Mouse (Mus musculus): ENCODE results near the gene Mark2. TPM values are rescaled to one million over a fixed set of nuclear protein-coding genes. Genes with fewer than 3 reads are reported as not detected.

Mark2 gene
- polyA plus RNA-seq, 1 experiment from 2014 or later, result 44.9 TPM

GRCm38 (mm10) chr19:7316822-7317221 is 24.8 kb downstream of the Mark2 start:
- H3K27ac ChIP-seq, result no peak overlapping the region
- no peak overlapping the region for H3K4me2 ChIP-seq (replicated peaks)
- no peaks in the 10 kb centered on the region for H3K27me3 ChIP-seq (replicated peaks)
- 65% methylated on average over 4 of the region's 4 CpGs for WGBS
- no peaks in the 10 kb centered on the region; the same call in 1 of the 2 replicates for H3K4me1 ChIP-seq (replicated peaks)
- H3K36me3 ChIP-seq, result no peaks in the 10 kb centered on the region
- no peak overlapping the region for H3K4me3 ChIP-seq (replicated peaks)
- H3K9ac ChIP-seq, result no peak overlapping the region
- no peaks in the 10 kb centered on the region for H3K9me3 ChIP-seq
- ATAC-seq, result no peak

GRCm38 (mm10) chr19:7315587-7315984 is 26.1 kb downstream of the Mark2 start:
- H3K4me2 ChIP-seq (replicated peaks), result no peak overlapping the region
- WGBS, result 89% methylated on average over 4 of the region's 4 CpGs
- no peak overlapping the region for H3K4me3 ChIP-seq (replicated peaks)
- no peak for ATAC-seq
- H3K4me1 ChIP-seq (replicated peaks), result peaks cover 9% of the 10 kb centered on the region
- no peak overlapping the region for H3K27ac ChIP-seq
- no peaks in the 10 kb centered on the region for H3K27me3 ChIP-seq (replicated peaks)
- no peaks in the 10 kb centered on the region for H3K36me3 ChIP-seq
- no peak overlapping the region for H3K9ac ChIP-seq
- no peaks in the 10 kb centered on the region for H3K9me3 ChIP-seq

DNA sequence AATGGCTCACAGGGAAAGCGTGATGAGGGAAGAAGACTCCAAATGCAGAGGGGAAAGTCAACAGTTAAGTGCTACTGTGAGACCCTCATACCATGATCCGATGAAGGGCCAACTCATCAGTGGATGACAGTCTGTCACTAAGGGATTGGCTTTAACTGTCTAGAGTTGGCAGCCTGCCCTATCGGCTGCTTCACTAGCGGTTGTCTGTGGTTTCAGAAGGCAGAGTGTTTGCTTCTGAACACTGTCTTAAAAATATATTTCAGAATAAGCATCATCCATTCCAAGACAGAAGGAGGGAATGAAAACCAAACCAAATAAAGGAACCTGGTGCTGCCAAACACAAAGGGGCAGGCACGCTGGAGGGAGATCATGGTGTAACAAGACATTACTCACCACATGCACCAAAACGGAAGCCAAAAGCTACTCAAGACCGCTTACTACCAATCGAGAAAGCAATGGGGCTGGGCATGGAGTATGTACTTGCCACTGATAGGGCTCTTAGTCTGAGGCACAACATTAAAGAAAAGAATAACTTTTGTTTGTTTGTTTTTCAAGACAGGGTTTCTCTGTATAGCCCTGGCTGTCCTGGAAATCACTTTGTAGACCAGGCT is 26.6 kb downstream of the Mark2 start:
- no peaks in the 10 kb centered on the region for H3K36me3 ChIP-seq
- ATAC-seq, result no peak
- 69% methylated on average over 8 of the region's 8 CpGs for WGBS
- H3K4me1 ChIP-seq (replicated peaks), result peaks cover 14% of the 10 kb centered on the region
- H3K9me3 ChIP-seq, result no peaks in the 10 kb centered on the region
- no peak overlapping the region for H3K27ac ChIP-seq
- H3K9ac ChIP-seq, result no peak overlapping the region
- no peaks in the 10 kb centered on the region for H3K27me3 ChIP-seq (replicated peaks)
- H3K4me3 ChIP-seq (replicated peaks), result no peak overlapping the region
- no peak overlapping the region for H3K4me2 ChIP-seq (replicated peaks)

DNA sequence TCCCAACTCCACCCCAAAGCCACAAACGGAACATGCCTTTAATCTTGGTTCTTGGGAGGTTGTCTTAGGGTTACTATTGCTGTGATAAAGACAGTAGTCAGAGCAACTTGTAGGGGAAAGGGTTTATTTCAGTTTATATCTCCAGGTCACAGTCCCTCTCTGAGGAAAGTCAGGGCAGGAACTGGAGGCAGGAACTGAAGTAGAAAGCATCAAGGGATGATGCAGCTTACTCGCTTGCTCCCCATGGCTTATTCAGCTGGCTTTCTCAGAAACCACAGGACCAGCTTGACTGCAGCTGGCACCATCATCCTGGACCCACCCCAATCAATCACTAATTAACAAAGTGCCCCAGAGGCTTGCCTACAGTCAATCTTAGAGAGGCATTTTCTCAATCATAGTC is 28.0 kb downstream of the Mark2 start:
- Histone ChIP-seq H3K9ac (no peak overlapping the region), H3K9me3 (no peaks in the 10 kb centered on the region), H3K4me2 (replicated peaks) (no peak overlapping the region), H3K27me3 (replicated peaks) (no peaks in the 10 kb centered on the region), H3K27ac (no peak overlapping the region), H3K4me1 (replicated peaks) (peaks cover 25% of the 10 kb centered on the region), H3K4me3 (replicated peaks) (no peak overlapping the region), H3K36me3 (no peaks in the 10 kb centered on the region)
- WGBS, result 83% methylated on average over 2 of the region's 2 CpGs
- no peak for ATAC-seq

DNA sequence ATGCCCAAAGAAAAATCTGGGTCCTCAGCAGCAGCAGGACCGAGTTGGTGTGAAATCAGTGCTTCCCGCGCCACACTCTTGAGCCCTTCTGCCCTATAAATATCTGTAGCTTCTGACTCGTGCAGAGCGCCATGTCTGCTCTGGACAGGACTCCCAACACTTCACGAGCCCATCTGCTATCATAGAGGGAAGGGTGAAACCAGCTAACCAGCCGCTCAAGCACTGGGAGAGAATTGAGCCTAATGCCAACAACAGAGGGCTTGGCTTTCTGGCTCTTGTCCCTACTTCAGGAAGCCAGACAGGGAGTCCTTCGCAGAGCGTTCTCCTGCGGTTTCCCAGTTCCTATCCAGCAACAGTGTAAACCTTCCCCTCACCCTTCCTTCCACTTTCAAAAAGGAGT is 30.4 kb downstream of the Mark2 start:
- H3K27ac ChIP-seq, result peak overlapping the region; percentile 85
- no peaks in the 10 kb centered on the region for H3K27me3 ChIP-seq (replicated peaks)
- WGBS, result 33% methylated on average over 10 of the region's 10 CpGs
- H3K9me3 ChIP-seq, result no peaks in the 10 kb centered on the region
- H3K36me3 ChIP-seq, result no peaks in the 10 kb centered on the region
- H3K9ac ChIP-seq, result 0 out of 2 replicates have a peak overlapping the region, but pooled peaks have one; percentile 4
- peak; percentile 16; the same call in 1 of the 2 replicates for ATAC-seq
- H3K4me3 ChIP-seq (replicated peaks), result no peak overlapping the region
- H3K4me1 ChIP-seq (replicated peaks), result peaks cover 43% of the 10 kb centered on the region
- peak overlapping the region; percentile 37 for H3K4me2 ChIP-seq (replicated peaks)

DNA sequence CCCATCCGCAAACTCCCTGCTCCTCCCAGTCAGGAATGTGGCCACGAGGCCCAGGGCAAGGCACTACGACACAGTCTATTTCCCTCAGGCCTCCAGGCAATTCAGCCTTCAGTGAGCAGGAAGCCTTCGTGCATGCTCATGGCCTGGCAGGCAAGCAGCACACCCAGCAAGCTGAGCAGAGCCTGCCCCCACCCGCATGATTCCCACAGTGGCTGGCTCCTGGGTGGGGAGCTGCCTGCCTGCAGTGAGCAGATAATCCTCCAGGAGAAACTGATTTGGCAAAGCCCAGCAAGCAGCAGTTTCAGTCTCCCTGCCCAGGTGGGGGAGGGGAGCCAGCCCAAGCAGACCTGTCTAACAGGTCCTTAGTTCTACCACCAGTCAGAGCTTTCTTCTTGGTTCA is 31.0 kb downstream of the Mark2 start:
- Histone ChIP-seq H3K4me1 (replicated peaks) (peaks cover 47% of the 10 kb centered on the region), H3K4me3 (replicated peaks) (no peak overlapping the region), H3K9me3 (no peaks in the 10 kb centered on the region), H3K9ac (peak overlapping the region; percentile 28; the same call in 1 of the 2 replicates), H3K27me3 (replicated peaks) (no peaks in the 10 kb centered on the region), H3K36me3 (no peaks in the 10 kb centered on the region), H3K27ac (peak overlapping the region; percentile 85), H3K4me2 (replicated peaks) (peak overlapping the region; percentile 22; the same call in 1 of the 2 replicates)
- 15% methylated on average over 5 of the region's 5 CpGs for WGBS
- ATAC-seq, result peak; percentile 89

- Histone ChIP-seq H3K27ac (peak overlapping the region; percentile 85), H3K9ac (no peak overlapping the region), H3K4me2 (replicated peaks) (no peak overlapping the region), H3K27me3 (replicated peaks) (no peaks in the 10 kb centered on the region), H3K4me1 (replicated peaks) (peaks cover 50% of the 10 kb centered on the region), H3K4me3 (replicated peaks) (no peak overlapping the region), H3K9me3 (no peaks in the 10 kb centered on the region), H3K36me3 (no peaks in the 10 kb centered on the region)
- WGBS, result 66% methylated on average over 2 of the region's 2 CpGs
- no peak for ATAC-seq
Measured at GRCm38 (mm10) chr19:7309738-7310330, 31.8 kb downstream of the Mark2 start.

DNA sequence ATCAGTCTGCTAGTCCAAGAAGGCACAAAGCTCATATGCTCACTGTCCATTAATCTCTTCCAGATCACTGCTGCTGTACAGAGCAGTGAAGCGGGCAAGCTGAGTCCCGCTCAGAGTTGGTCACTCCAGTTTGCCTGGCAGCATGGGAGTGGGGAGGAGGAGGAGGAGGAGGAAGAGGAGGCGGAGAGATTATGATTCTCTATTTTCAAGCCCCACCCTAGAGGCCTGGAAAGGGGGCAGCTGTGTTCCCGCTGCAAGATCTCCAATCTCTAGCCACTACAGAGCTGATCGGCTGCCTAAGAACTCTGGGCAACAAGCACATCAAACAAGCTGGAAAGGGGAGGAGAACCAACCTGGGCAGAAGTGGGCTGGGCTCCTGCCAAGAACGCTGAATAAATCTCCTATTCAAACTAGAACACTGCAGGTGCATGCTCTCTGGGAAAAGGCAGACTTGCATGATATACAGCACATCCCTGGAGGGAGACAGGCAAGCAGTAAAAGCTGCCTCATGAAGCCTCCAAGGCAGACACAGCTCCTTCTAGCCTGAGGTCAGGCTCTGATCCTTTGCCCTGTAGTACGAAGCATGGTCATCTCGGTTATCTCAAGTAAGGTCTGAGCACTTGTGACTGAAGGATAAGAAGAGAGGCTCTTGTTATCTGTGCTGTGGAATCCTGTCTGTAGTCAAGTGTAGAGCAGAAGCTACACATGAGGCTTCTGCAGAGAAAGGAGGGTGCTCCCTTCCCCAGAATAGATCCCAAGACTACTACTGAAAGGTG is 33.5 kb downstream of the Mark2 start:
- Histone ChIP-seq H3K4me3 (replicated peaks) (no peak overlapping the region), H3K4me2 (replicated peaks) (peak overlapping the region; percentile 26; the same call in 1 of the 2 replicates), H3K9ac (no peak overlapping the region), H3K27ac (peak overlapping the region; percentile 66), H3K4me1 (replicated peaks) (peaks cover 53% of the 10 kb centered on the region), H3K36me3 (no peaks in the 10 kb centered on the region), H3K9me3 (no peaks in the 10 kb centered on the region), H3K27me3 (replicated peaks) (no peaks in the 10 kb centered on the region)
- peak; percentile 52 for ATAC-seq
- 37% methylated on average over 8 of the region's 8 CpGs for WGBS

- WGBS, result 56% methylated on average over 3 of the region's 3 CpGs
- no peak overlapping the region for H3K9ac ChIP-seq
- no peak overlapping the region for H3K4me3 ChIP-seq (replicated peaks)
- H3K27ac ChIP-seq, result no peak overlapping the region
- no peaks in the 10 kb centered on the region for H3K36me3 ChIP-seq
- H3K4me1 ChIP-seq (replicated peaks), result peaks cover 59% of the 10 kb centered on the region
- no peaks in the 10 kb centered on the region for H3K27me3 ChIP-seq (replicated peaks)
- H3K9me3 ChIP-seq, result no peaks in the 10 kb centered on the region
- no peak overlapping the region for H3K4me2 ChIP-seq (replicated peaks)
- ATAC-seq, result no peak
Measured at GRCm38 (mm10) chr19:7306968-7307367, 34.7 kb downstream of the Mark2 start.

- H3K9me3 ChIP-seq, result no peaks in the 10 kb centered on the region
- no peak overlapping the region for H3K9ac ChIP-seq
- no peaks in the 10 kb centered on the region for H3K36me3 ChIP-seq
- H3K27ac ChIP-seq, result no peak overlapping the region
- no peaks in the 10 kb centered on the region for H3K27me3 ChIP-seq (replicated peaks)
- ATAC-seq, result no peak
- 58% methylated on average over 11 of the region's 11 CpGs for WGBS
- peaks cover 56% of the 10 kb centered on the region for H3K4me1 ChIP-seq (replicated peaks)
- no peak overlapping the region for H3K4me2 ChIP-seq (replicated peaks)
- H3K4me3 ChIP-seq (replicated peaks), result no peak overlapping the region
Measured at GRCm38 (mm10) chr19:7305380-7306310, 36.0 kb downstream of the Mark2 start.

- H3K9me3 ChIP-seq, result no peaks in the 10 kb centered on the region
- no peaks in the 10 kb centered on the region for H3K27me3 ChIP-seq (replicated peaks)
- H3K9ac ChIP-seq, result no peak overlapping the region
- H3K36me3 ChIP-seq, result no peaks in the 10 kb centered on the region
- 0 out of 2 replicates have a peak overlapping the region, but pooled peaks have one; percentile 4 for H3K27ac ChIP-seq
- 43% methylated on average over 2 of the region's 2 CpGs for WGBS
- no peak overlapping the region for H3K4me3 ChIP-seq (replicated peaks)
- H3K4me2 ChIP-seq (replicated peaks), result no peak overlapping the region
- ATAC-seq, result no peak
- peaks cover 48% of the 10 kb centered on the region for H3K4me1 ChIP-seq (replicated peaks)
Measured at GRCm38 (mm10) chr19:7304801-7305200, 36.9 kb downstream of the Mark2 start.

GRCm38 (mm10) chr19:7303796-7304195 is 37.9 kb downstream of the Mark2 start:
- WGBS, result 60% methylated on average over 6 of the region's 6 CpGs
- ATAC-seq, result no peak
- H3K27ac ChIP-seq, result no peak overlapping the region
- H3K4me3 ChIP-seq (replicated peaks), result no peak overlapping the region
- H3K9me3 ChIP-seq, result no peaks in the 10 kb centered on the region
- H3K4me2 ChIP-seq (replicated peaks), result no peak overlapping the region
- no peaks in the 10 kb centered on the region for H3K36me3 ChIP-seq
- H3K9ac ChIP-seq, result no peak overlapping the region
- no peaks in the 10 kb centered on the region for H3K27me3 ChIP-seq (replicated peaks)
- H3K4me1 ChIP-seq (replicated peaks), result peaks cover 41% of the 10 kb centered on the region

All from intestine, embryonic 15.5 days (tissue).